Mouse (Mus musculus) urinary bladder, postnatal 10 days (tissue): Measurements from ENCODE around the gene Olfr1510.
"Not testable (repeated sequence)": the region's sequence is repeated elsewhere in the genome, so short reads cannot be mapped to it uniquely, and the experiment has no call there.

ENCODE experiments used
- DNase-seq: peaks from one replicate; pipeline ENCODE4 v3.0.0; 2022; ENCODE audit warnings: low spot score

Gene Olfr1510

DNA sequence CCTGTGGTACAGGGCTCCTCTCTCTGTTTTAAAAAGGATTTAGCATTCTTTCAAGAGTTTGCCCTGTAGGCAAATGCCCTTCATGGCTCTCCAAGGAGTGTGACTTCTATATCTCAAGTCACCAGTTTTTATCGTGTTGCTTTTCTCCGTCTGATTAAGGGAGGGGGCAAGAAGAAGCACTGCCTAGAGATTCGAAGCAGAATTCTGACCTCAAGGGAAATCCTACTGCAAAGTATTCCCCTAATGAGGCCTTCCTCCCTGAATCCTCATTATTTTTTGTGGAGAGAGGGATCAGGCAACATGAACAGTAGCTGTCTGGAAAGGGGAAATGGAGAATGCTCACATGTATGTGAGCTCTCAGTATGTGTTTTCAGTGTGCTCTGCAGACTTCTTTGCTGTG is at the start of gene Olfr1510:
TSS of gene Olfr1510 (minus strand) at position 101 of the 400 bp plus-strand sequence.
- DNase-seq = no peak

DNA sequence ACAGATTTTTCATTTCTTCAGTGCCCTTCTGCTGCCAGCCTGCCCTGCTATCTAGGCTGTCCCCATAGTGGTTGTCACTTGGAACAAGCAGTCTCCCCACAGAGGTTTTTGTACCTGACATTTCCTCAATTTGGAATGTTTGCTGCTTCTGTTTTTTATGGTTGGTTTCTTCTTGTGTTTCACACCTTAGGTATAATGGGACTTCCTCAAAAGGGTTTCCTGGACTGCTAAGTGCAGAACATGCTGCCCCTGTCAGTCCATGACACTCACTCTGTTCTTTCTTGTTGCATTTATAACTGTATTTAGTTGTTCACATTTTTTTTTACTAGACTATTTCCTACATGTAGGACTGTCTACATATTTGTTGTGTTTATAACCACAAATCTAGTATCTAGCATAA is 47.8 kb upstream of the Olfr1510 start:
- DNase-seq = no peak

DNA sequence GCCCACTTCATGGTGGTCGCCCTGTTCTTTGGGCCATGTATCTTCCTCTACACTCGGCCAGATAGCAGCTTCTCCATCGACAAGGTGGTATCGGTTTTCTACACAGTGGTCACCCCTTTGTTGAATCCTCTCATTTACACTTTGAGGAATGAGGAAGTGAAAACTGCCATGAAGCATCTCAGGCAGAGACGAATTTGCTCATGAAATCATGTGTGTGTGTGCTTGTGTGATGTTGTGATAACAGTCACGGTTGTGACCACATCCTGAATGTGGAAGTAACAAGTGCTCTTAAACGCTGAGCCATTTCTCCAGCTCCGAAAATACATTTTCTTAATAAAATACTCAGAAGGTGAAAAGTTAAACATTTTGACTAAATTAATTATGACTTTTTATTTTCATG is 37.0 kb upstream of the Olfr1510 start:
- no peak for DNase-seq

DNA sequence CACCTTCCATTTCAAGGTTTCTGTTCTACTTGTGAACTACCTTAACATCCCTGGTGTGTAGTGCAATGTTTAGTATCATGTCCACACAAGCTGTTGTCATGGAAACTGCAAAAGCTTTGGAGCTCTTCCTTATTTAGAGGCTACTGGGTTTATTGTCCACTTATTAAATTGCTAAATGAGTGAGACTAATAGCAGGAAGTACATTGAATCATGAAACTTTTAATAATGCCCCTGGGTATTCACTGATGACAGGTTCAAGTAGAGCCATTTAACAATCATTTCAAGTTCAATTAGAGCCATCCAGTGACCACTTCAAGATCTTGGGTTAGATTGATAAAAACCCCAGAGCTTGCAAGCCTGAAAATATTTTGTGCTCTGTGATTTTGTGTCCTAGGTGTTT is 28.5 kb upstream of the Olfr1510 start, which contains the start of gene Olfr1509:
TSS of gene Olfr1509 (plus strand) at position 301 of the 400 bp plus-strand sequence.
- no peak for DNase-seq

DNA sequence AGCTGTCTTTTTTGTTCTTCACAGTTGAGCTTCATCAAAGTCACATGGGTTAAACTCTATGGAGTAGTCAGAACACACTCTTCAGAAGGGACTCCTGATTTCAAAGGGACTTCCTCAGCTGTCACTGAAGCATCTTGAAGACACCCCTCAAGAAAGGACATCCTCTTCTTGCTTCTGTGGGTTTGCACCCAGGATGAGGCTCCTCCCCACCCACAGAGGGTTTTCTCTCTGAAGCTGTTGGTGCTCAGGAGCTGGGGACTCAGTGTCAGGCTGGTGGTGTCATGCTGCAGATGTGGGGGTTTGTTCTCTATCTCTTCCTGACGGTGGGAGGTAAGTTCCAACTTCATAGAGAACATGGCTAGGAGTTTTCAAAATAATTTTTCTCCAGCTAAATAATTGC is 13.5 kb upstream of the Olfr1510 start:
- no peak for DNase-seq

DNA sequence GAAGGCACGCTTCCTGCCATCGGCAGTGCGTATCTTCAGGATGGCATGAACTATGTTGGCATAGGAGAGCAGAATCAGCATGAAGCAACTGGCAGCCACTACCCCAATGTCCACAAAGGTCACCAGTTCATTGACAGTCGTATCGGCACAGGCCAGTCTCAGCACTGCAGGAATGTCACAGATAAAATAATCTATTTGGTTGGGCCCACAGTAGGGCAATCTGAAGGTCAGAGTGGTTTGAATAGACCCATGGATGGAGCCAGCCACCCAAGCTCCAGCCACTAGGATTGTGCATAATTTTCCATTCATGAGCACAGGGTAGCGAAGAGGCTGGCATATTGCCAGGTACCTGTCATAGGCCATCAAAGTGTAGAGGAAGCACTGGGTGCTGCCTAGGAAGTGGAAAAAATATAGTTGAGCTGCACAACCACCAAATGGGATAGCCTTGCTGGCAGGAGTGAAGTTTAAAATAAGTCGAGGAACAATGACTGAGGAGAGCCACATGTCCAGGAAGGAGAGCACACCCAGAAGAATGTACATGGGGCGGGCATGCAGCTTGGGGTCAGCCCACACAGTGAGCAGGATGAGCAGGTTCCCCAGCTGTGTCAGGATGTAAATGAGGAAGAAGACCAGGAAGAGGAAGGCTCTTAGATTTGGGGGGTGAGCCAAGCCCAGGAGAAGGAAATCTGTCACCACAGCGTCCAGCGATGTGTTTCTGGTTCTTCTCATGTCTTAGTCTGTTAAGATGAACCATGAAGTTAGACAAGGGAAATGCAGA is 3.8 kb downstream of the Olfr1510 start:
- not testable (repeated sequence) for DNase-seq

DNA sequence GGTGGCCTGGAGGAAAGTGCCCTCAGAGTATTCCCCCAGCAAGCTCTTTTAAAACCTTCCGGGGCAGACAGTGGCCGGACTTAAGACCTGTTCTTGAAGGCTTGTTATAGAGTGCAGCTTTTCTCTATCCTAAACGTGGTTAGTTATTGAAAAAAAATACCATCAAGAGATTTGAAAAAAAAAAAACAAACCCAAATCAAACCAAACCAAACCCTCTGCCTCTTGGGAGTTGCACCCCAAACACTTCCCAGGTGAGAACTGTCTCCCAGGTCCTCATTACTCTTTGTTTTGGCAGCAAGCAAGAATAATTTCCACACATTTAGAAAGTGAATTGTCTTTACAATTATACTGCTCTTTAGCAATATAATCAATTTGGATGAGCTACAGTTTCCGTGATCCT is 16.9 kb downstream of the Olfr1510 start, which contains the start of gene Olfr1511:
TSS of gene Olfr1511 (minus strand) at position 101 of the 400 bp plus-strand sequence.
- DNase-seq = no peak

DNA sequence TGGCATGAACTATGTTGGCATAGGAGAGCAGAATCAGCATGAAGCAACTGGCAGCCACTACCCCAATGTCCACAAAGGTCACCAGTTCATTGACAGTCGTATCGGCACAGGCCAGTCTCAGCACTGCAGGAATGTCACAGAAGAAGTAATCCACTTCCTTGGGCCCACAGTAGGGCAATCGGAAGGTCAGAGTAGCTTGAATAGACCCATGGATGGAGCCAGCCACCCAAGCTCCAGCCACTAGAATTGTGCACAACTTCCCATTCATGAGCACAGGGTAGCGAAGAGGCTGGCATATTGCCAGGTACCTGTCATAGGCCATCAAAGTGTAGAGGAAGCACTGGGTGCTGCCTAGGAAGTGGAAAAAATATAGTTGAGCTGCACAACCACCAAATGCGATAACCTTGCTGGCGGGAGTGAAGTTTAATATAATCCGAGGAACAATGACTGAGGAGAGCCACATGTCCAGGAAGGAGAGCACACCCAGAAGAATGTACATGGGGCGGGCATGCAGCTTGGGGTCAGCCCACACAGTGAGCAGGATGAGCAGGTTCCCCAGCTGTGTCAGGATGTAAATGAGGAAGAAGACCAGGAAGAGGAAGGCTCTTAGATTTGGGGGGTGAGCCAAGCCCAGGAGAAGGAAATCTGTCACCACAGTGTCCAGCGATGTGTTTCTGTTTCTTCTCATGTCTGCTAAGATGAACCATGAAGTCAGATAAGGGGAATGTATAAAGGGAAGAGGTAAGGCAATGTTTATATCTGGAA is 23.9 kb downstream of the Olfr1510 start:
- not testable (repeated sequence) for DNase-seq

DNA sequence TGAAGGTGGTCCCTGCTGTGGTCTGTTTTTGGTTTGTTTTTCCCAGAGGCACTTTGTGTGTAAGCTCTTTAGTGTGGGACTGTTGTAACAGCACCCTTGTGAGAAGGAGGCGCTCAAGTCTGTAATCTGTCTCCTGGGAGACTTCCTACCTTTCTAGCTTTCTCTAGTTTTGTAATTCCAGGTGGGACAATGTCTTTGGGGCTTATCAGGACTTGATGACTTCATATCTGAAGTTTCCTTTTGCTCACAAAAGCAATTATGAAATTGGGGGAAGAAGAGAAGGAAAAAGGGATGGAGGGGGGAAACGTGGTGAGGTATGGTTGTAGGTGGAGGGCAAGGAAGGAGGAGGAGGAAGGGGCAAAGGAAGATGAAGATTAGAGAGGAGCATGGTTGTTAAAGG is 35.1 kb downstream of the Olfr1510 start, which contains the start of gene Olfr1512:
TSS of gene Olfr1512 (minus strand) at position 101 of the 400 bp plus-strand sequence.
- no peak for DNase-seq

DNA sequence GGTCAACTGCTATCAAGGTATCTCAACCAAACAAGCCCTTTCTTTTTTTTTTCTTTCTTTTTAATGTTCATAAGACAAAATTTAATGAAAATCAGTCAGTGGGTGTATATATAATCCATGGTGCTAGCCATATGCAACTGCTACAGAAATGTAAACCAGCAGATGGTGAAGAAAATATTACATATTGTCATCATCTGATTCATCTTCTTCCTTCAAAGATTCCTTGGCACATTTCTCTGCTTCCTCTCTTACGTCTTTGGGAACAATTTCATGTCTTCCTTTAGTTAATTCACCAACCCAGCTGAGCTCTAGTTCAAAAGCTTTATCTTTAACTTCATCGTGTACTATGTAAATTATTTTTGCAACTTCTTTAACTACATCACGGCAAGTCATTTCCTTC is 45.4 kb downstream of the Olfr1510 start:
- no peak for DNase-seq
